Mouse (Mus musculus) olfactory bulb, adult 2 months (tissue): ENCODE measurements around the gene Mink1.

Source experiments
- CTCF ChIP-seq: fragments of 200-500 bp; IDR thresholded peaks from 2 replicates; pipeline ENCODE4 v1.5.1; 2012; ENCODE audit warnings: low read depth, mild to moderate bottlenecking, low read length, moderate library complexity; ENCODE audit not compliant: insufficient read depth
- POLR2A ChIP-seq: fragments of 200-500 bp; IDR thresholded peaks from 2 replicates; pipeline ENCODE4 v1.6.1; 2012; ENCODE audit warnings: mild to moderate bottlenecking, low read depth, low read length, moderate library complexity; ENCODE audit not compliant: insufficient read depth

- no peak for TF ChIP-seq CTCF
- no peak for TF ChIP-seq POLR2A
Observed at GRCm38 (mm10) chr11:70635601-70636000, 72.9 kb downstream of the Mink1 start.
